Mouse (Mus musculus) gastrocnemius, postnatal 10 days (tissue): ENCODE results near the gene Cpz. TPM values are rescaled to one million over a fixed set of nuclear protein-coding genes. Genes with fewer than 3 reads are reported as not detected.

Experiments used
- total RNA-seq, 2 experiments: library from RNA; stranded (reverse); gene quantifications; 2 replicates each; pipeline ENCODE4 v1.2.3; 2021

The Cpz gene
- total RNA-seq, 2 experiments from 2014 or later = 18.3 to 26.3 TPM

Other genes with a start within 250 kb of the Cpz start
- gene Adra2c, start 247.4 kb downstream of the Cpz start, total RNA-seq = under 1 TPM; 0.14 to 0.18 TPM
- gene Hmx1, start 136.6 kb downstream of the Cpz start, total RNA-seq = not detected
- gene Trmt44, start 49.4 kb upstream of the Cpz start, total RNA-seq = 1 to 10 TPM; 2.0 to 3.9 TPM
- gene Acox3, start 57.3 kb upstream of the Cpz start, total RNA-seq = 10 to 100 TPM; 11.1 to 14.5 TPM
- gene Htra3, start 154.1 kb upstream of the Cpz start, total RNA-seq = 10 to 100 TPM; 48.0 to 61.7 TPM
- gene Sh3tc1, start 214.3 kb upstream of the Cpz start, total RNA-seq = 1 to 10 TPM; 3.7 to 5.2 TPM
- 10 to 100 TPM; 51.3 to 68.7 TPM for gene Ablim2, start 232.2 kb upstream of the Cpz start, total RNA-seq